Mouse (Mus musculus): Measurements from ENCODE around the gene Cd4. TPM values are rescaled to one million over a fixed set of nuclear protein-coding genes. Genes with fewer than 3 reads are reported as not detected.
"Not testable (repeated sequence)": the region's sequence is repeated elsewhere in the genome, so short reads cannot be mapped to it uniquely, and the experiment has no call there.

The Cd4 gene
- polyA plus RNA-seq, 1 experiment, result 4.3 TPM

- 46% methylated on average over 15 of the region's 15 CpGs for WGBS
Measured at GRCm38 (mm10) chr6:124840241-124841167, 47.5 kb downstream of the Cd4 start, which contains the start of gene Gnb3. Gnb3 (minus strand) TSS chr6:124840275.

DNA sequence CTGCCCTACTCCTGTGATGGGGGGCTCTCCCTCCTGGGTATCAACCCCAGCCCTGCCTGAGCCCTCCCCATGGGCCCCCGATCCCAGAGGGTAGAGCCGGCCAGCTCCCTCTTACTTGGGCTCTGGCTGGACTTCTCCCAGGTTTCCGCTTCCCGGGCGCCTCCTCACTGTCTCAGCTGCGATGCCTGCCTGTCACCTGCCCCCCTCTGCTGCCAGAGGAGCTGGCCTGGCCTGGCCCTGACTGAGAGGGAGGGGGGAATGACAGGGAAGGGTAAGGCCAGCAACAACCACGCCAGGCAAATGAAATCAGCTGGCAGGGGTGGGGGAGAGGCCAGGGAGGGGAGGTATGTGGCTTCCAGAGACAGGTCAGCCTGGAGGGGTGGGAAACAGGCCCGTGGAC, 48.2 kb downstream of the Cd4 start:
- Histone ChIP-seq H3K4me1 (ENCODE audit: control insufficient read depth, insufficient read depth, low read length) (no peaks in the 10 kb centered on the region), H3K4me3 (ENCODE audit: insufficient read depth, low read depth, low read length) (no peak overlapping the region), H3K36me3 (ENCODE audit: control insufficient read depth, insufficient read depth, low read length) (no peaks in the 10 kb centered on the region), H3K27ac (ENCODE audit: insufficient read depth, low read depth, low read length) (no peak overlapping the region), H3K27me3 (replicated peaks; ENCODE audit: control insufficient read depth, insufficient read depth, low read length) (no peaks in the 10 kb centered on the region)
- TF ChIP-seq POLR2A (IDR thresholded peaks at IDR 0.05; ENCODE audit: low read depth, low read length) (no peak), CTCF (conservative IDR thresholded peaks at IDR 0.05; ENCODE audit: insufficient read depth, insufficient read length, low read depth, low read length) (no peak)
- WGBS, result 30% methylated on average over 8 of the region's 8 CpGs
- no peak for DNase-seq

More at GRCm38 (mm10) chr6:124840241-124841167, 47.5 kb downstream of the Cd4 start, which contains the start of gene Gnb3:
- no peak within 1 kb of the TSS for H3K27ac ChIP-seq (ENCODE audit: insufficient read depth, low read depth, low read length)
- no peaks in the 10 kb centered on the region for H3K27me3 ChIP-seq (replicated peaks; ENCODE audit: control insufficient read depth, insufficient read depth, low read length)
- TF ChIP-seq CTCF (conservative IDR thresholded peaks at IDR 0.05; ENCODE audit: insufficient read depth, insufficient read length, low read depth, low read length) (no peak), POLR2A (IDR thresholded peaks at IDR 0.05; ENCODE audit: low read depth, low read length) (no peak)
- no peaks in the 10 kb centered on the region for H3K36me3 ChIP-seq (ENCODE audit: control insufficient read depth, insufficient read depth, low read length)
- H3K4me3 ChIP-seq (ENCODE audit: insufficient read depth, low read depth, low read length), result no peak within 1 kb of the TSS
- no peaks in the 10 kb centered on the region for H3K4me1 ChIP-seq (ENCODE audit: control insufficient read depth, insufficient read depth, low read length)
- no peak for DNase-seq

DNA sequence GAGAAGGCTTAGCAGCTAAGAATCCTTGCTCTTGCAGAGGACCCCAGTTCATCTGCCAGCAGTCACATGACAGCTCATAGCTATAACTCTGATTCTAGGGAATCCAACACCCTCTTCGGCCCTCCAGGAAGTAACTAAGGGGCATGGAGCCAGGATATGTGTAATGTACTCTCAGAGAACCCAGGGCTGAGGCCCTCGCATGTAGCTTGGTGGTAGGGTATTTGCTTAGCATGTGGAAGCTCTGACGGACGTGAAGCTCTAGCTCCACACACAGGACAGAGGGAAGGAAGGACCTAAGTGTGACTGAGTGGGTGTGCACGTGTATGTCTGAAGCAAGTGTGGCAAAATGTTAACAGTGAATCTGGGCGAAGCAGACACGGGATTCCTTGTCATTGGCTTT, 51.6 kb downstream of the Cd4 start:
- H3K36me3 ChIP-seq (ENCODE audit: control insufficient read depth, insufficient read depth, low read length), result no peaks in the 10 kb centered on the region
- TF ChIP-seq CTCF (conservative IDR thresholded peaks at IDR 0.05; ENCODE audit: insufficient read depth, insufficient read length, low read depth, low read length) (no peak), POLR2A (IDR thresholded peaks at IDR 0.05; ENCODE audit: low read depth, low read length) (no peak)
- 75% methylated on average over 7 of the region's 7 CpGs for WGBS
- no peak overlapping the region for H3K4me3 ChIP-seq (ENCODE audit: insufficient read depth, low read depth, low read length)
- H3K27ac ChIP-seq (ENCODE audit: insufficient read depth, low read depth, low read length), result no peak overlapping the region
- H3K4me1 ChIP-seq (ENCODE audit: control insufficient read depth, insufficient read depth, low read length), result no peaks in the 10 kb centered on the region
- H3K27me3 ChIP-seq (replicated peaks; ENCODE audit: control insufficient read depth, insufficient read depth, low read length), result no peaks in the 10 kb centered on the region
- no peak for DNase-seq

- no peaks in the 10 kb centered on the region for H3K4me1 ChIP-seq (ENCODE audit: control insufficient read depth, insufficient read depth, low read length)
- DNase-seq, result no peak
- no peak for TF ChIP-seq POLR2A (IDR thresholded peaks at IDR 0.05; ENCODE audit: low read depth, low read length)
- TF ChIP-seq CTCF (conservative IDR thresholded peaks at IDR 0.05; ENCODE audit: insufficient read depth, insufficient read length, low read depth, low read length), result no peak
- no peak overlapping the region for H3K27ac ChIP-seq (ENCODE audit: insufficient read depth, low read depth, low read length)
- H3K4me3 ChIP-seq (ENCODE audit: insufficient read depth, low read depth, low read length), result no peak overlapping the region
- H3K36me3 ChIP-seq (ENCODE audit: control insufficient read depth, insufficient read depth, low read length), result no peaks in the 10 kb centered on the region
- 61% methylated on average over 10 of the region's 10 CpGs for WGBS
- no peaks in the 10 kb centered on the region for H3K27me3 ChIP-seq (replicated peaks; ENCODE audit: control insufficient read depth, insufficient read depth, low read length)
Measured at GRCm38 (mm10) chr6:124835531-124835930, 52.5 kb downstream of the Cd4 start.

GRCm38 (mm10) chr6:124834512-124835081, 53.4 kb downstream of the Cd4 start:
- WGBS, result 86% methylated on average over 6 of the region's 6 CpGs
- Histone ChIP-seq H3K4me1 (ENCODE audit: control insufficient read depth, insufficient read depth, low read length) (no peaks in the 10 kb centered on the region), H3K4me3 (ENCODE audit: insufficient read depth, low read depth, low read length) (no peak overlapping the region), H3K27me3 (replicated peaks; ENCODE audit: control insufficient read depth, insufficient read depth, low read length) (no peaks in the 10 kb centered on the region), H3K36me3 (ENCODE audit: control insufficient read depth, insufficient read depth, low read length) (no peaks in the 10 kb centered on the region), H3K27ac (ENCODE audit: insufficient read depth, low read depth, low read length) (no peak overlapping the region)
- DNase-seq, result no peak
- TF ChIP-seq CTCF (conservative IDR thresholded peaks at IDR 0.05; ENCODE audit: insufficient read depth, insufficient read length, low read depth, low read length) (no peak), POLR2A (IDR thresholded peaks at IDR 0.05; ENCODE audit: low read depth, low read length) (no peak)

DNA sequence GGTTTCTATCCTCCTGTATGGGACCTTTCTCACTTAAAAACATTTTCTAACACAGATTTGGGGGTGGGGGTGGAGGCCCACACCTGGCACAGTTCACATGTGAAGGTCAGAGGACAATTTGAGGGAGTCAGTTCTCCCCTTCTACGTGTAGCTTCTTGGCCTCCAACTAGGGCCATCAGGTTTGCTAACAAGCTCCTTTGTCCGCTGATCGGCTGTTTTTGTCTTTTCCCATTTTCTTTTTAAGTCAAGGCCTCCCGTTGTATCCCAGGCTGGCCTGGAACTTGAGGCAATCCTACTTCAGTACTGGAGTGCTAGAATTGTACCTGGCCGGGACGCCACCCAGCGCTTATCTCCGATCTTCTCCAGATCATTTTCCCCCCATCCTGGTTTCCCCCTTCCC, 56.4 kb downstream of the Cd4 start:
- Histone ChIP-seq H3K4me3 (ENCODE audit: insufficient read depth, low read depth, low read length) (no peak overlapping the region), H3K27me3 (replicated peaks; ENCODE audit: control insufficient read depth, insufficient read depth, low read length) (no peaks in the 10 kb centered on the region), H3K4me1 (ENCODE audit: control insufficient read depth, insufficient read depth, low read length) (no peaks in the 10 kb centered on the region), H3K27ac (ENCODE audit: insufficient read depth, low read depth, low read length) (no peak overlapping the region), H3K36me3 (ENCODE audit: control insufficient read depth, insufficient read depth, low read length) (no peaks in the 10 kb centered on the region)
- no peak for DNase-seq
- TF ChIP-seq POLR2A (IDR thresholded peaks at IDR 0.05; ENCODE audit: low read depth, low read length) (no peak), CTCF (conservative IDR thresholded peaks at IDR 0.05; ENCODE audit: insufficient read depth, insufficient read length, low read depth, low read length) (no peak)
- WGBS, result 91% methylated on average over 8 of the region's 8 CpGs

- not testable (repeated sequence) for H3K27me3 ChIP-seq (replicated peaks; ENCODE audit: control insufficient read depth, insufficient read depth, low read length); DNase-seq; H3K27ac ChIP-seq (ENCODE audit: insufficient read depth, low read depth, low read length); H3K4me1 ChIP-seq (ENCODE audit: control insufficient read depth, insufficient read depth, low read length); H3K36me3 ChIP-seq (ENCODE audit: control insufficient read depth, insufficient read depth, low read length); H3K4me3 ChIP-seq (ENCODE audit: insufficient read depth, low read depth, low read length)
- 89% methylated on average over 4 of the region's 4 CpGs for WGBS
Measured at GRCm38 (mm10) chr6:124831199-124831598, 56.8 kb downstream of the Cd4 start.
